Mouse (Mus musculus) lung, adult 2 months (tissue): ENCODE measurements around the gene Herc1. TPM values are rescaled to one million over a fixed set of nuclear protein-coding genes. Genes with fewer than 3 reads are reported as not detected.

Experiments
- DNase-seq: peaks from one replicate; pipeline ENCODE4 v3.0.0; 2022
- H3K4me1 ChIP-seq: fragments of 200-500 bp; 2 replicates; pipeline ENCODE4 v1.6.1; 2011; ENCODE audit warnings: low read length; ENCODE audit not compliant: control insufficient read depth, insufficient read depth
- H3K4me3 ChIP-seq: fragments of 200-500 bp; replicated peaks from 2 replicates; pipeline ENCODE3; 2011; ENCODE audit warnings: low read depth, mild to moderate bottlenecking, control low read depth, low read length; ENCODE audit errors: extremely low read depth
- CTCF ChIP-seq: fragments of 200-500 bp; IDR thresholded peaks from 2 replicates; pipeline ENCODE4 v1.5.1; 2011; ENCODE audit warnings: mild to moderate bottlenecking, low read length, control low read depth; ENCODE audit not compliant: insufficient read depth
- POLR2A ChIP-seq: fragments of 200-500 bp; IDR thresholded peaks from 2 replicates; pipeline ENCODE4 v1.6.1; 2011; ENCODE audit warnings: low read depth, mild to moderate bottlenecking, control low read depth, low read length, borderline replicate concordance; ENCODE audit errors: extremely low read depth
- WGBS: fragments of 180-500 bp; shearing (Covaris S2); methylation state at CpG from one replicate; pipeline ENCODE4 v1.1.7; 2018; 5-methylcytosine and 5-hydroxymethylcytosine counted together
- polyA plus RNA-seq: library from polyadenylated mRNA; depleted of rRNA; stranded (reverse); fragments of >200 nt; gene quantifications from 2 replicates; pipeline ENCODE4 v1.2.3, GENCODE M21; 2012; rRNA removed

Gene Herc1
- 11.4 and 15.7 TPM in 2 replicates for polyA plus RNA-seq

GRCm38 (mm10) chr9:66349860-66350787 lies at the start of gene Herc1:
Gene Herc1, plus strand, starts transcription at chr9:66350450.
- Histone ChIP-seq H3K4me1 (0 out of 2 replicates have a peak, but pooled peaks cover 3% of the 10 kb centered on the region), H3K4me3 (peak within 1 kb of the TSS; percentile 80)
- DNase-seq: peak; percentile 93
- WGBS: under 1% methylated on average over 85 of the region's 85 CpGs
- no peak for TF ChIP-seq CTCF

GRCm38 (mm10) chr9:66304320-66305090 lies 45.7 kb upstream of the Herc1 start:
- Histone ChIP-seq H3K4me1 (no peaks in the 10 kb centered on the region; the same call in 1 of the 2 replicates), H3K4me3 (no peak overlapping the region)
- no peak for DNase-seq
- TF ChIP-seq CTCF: no peak
- TF ChIP-seq POLR2A: no peak
- 84% methylated on average over 3 of the region's 3 CpGs for WGBS

GRCm38 (mm10) chr9:66305121-66306112 lies 44.8 kb upstream of the Herc1 start:
- TF ChIP-seq CTCF: no peak
- TF ChIP-seq POLR2A: no peak
- Histone ChIP-seq H3K4me1 (no peaks in the 10 kb centered on the region; the same call in 1 of the 2 replicates), H3K4me3 (peak overlapping the region; percentile 79)
- 28% methylated on average over 25 of the region's 25 CpGs for WGBS
- peak; percentile 41 for DNase-seq

- TF ChIP-seq POLR2A (no peak), CTCF (no peak)
- no peaks in the 10 kb centered on the region; the same call in 1 of the 2 replicates for H3K4me1 ChIP-seq
- WGBS: 69% methylated on average over 3 of the region's 3 CpGs
- no peak for DNase-seq
- no peak overlapping the region for H3K4me3 ChIP-seq
These were observed 43.8 kb upstream of the Herc1 start for GRCm38 (mm10) chr9:66306414-66306813.

GRCm38 (mm10) chr9:66307341-66307740 lies 42.9 kb upstream of the Herc1 start:
- Histone ChIP-seq H3K4me3 (no peak overlapping the region), H3K4me1 (no peaks in the 10 kb centered on the region; the same call in 1 of the 2 replicates)
- DNase-seq: no peak
- 29% methylated on average over 2 of the region's 2 CpGs for WGBS
- no peak for TF ChIP-seq POLR2A
- TF ChIP-seq CTCF: no peak

- Histone ChIP-seq H3K4me3 (no peak overlapping the region), H3K4me1 (no peaks in the 10 kb centered on the region; the same call in 1 of the 2 replicates)
These were observed 41.5 kb upstream of the Herc1 start for GRCm38 (mm10) chr9:66308741-66309140.

GRCm38 (mm10) chr9:66311458-66311857 lies 38.8 kb upstream of the Herc1 start:
- WGBS: 39% methylated on average over 3 of the region's 3 CpGs
- no peak for TF ChIP-seq CTCF
- TF ChIP-seq POLR2A: no peak
- DNase-seq: no peak
- Histone ChIP-seq H3K4me3 (no peak overlapping the region), H3K4me1 (no peaks in the 10 kb centered on the region; the same call in 1 of the 2 replicates)

More at GRCm38 (mm10) chr9:66308741-66309140, 41.5 kb upstream of the Herc1 start:
- WGBS: 63% methylated on average over 4 of the region's 4 CpGs
- no peak for TF ChIP-seq POLR2A
- TF ChIP-seq CTCF: no peak
- DNase-seq: no peak

- DNase-seq: no peak
- H3K4me1 ChIP-seq: no peaks in the 10 kb centered on the region
- WGBS: 72% methylated on average over 2 of the region's 2 CpGs
- H3K4me3 ChIP-seq: no peak overlapping the region
- TF ChIP-seq CTCF: no peak
- no peak for TF ChIP-seq POLR2A
These were observed 33.6 kb upstream of the Herc1 start for GRCm38 (mm10) chr9:66316603-66317002.
